Mouse (Mus musculus): ENCODE results near the gene Adamts18.
"Not testable (repeated sequence)": the region's sequence is repeated elsewhere in the genome, so short reads cannot be mapped to it uniquely, and the experiment has no call there.

Adamts18 gene

DNA sequence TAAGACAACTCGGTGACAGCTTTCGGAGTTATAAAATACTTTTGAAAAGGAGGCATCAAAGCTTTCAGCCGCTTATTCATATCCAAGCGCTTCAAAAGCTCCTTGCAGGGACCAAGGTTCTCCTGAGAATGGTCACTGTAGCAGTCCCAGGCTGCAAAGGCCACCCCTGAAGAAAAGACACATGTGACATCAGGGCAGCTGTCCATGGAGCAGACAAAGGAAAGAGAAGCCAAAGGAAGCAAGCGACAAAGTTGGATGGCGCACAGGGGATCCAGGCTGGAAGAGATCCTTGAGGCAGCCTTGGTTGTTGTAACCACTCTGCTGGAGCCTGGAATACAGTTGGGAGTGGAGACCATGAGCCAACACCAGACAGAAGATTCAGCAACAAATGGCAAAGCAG is 10.3 kb downstream of the Adamts18 start:
- DNase-seq (ENCODE audit: low read depth, low spot score), result no peak

- no peak for DNase-seq (ENCODE audit: low read depth, low spot score)
These were observed 11.0 kb downstream of the Adamts18 start for GRCm38 (mm10) chr8:113837570-113837915.

DNA sequence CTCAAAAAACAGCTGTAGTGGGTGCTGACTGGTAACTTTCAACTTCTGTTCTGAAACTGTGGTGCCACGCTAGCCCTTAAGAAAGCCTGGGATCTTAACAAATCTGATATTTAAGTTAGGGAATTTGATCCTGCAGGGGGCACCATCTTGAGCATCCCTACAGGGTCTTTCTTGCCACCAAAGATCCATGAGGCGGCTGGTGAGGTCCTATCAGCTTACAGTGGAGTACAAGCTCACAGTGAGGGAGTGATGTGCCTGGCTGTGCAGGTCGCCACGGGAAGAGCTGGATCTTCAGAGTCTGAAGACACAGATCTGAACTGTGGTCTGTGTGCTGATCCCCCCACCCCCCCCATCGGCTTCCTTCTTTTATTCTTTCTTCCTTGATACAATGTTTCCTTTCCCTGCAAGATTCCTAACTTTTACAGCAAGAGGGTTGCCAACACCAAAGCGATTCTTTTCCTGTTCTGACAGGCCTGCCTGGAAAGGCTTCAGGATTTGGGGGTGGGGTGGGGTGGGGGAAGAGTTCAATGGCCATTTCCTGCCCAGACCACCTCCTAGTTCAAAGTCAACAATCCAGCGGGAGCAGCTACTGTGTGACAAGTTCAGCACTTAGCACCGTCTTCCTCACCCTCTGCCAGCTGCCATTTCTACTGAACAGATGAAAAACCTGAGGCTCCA is 11.5 kb downstream of the Adamts18 start:
- no peak for DNase-seq (ENCODE audit: low read depth, low spot score)

- no peak for DNase-seq (ENCODE audit: low read depth, low spot score)
These were observed 14.9 kb downstream of the Adamts18 start for GRCm38 (mm10) chr8:113833644-113834043.

DNA sequence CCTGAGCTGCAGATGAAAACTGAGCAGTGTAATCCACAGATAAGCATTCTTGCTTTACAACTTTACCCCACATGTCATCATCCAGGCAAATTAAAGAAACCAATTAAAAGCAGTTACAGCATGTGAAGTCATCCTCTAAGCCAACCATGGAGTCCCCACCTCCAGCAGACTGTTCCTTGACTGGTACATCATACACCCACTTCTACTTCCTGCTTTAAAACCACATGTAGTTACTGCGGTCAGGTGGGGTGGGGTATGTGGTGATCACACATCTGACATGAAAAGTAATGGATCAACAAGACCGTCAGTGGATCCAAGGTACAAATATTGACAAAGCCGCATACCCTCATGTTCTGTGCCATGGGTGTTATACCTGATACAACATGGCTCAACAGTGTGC is 21.3 kb downstream of the Adamts18 start:
- DNase-seq (ENCODE audit: low read depth, low spot score), result no peak

GRCm38 (mm10) chr8:113820983-113821587 is 27.5 kb downstream of the Adamts18 start:
- no peak for DNase-seq (ENCODE audit: low read depth, low spot score)

GRCm38 (mm10) chr8:113813966-113814365 is 34.6 kb downstream of the Adamts18 start:
- no peak for DNase-seq (ENCODE audit: low read depth, low spot score)

GRCm38 (mm10) chr8:113811521-113811920 is 37.0 kb downstream of the Adamts18 start:
- DNase-seq (ENCODE audit: low read depth, low spot score), result no peak

DNA sequence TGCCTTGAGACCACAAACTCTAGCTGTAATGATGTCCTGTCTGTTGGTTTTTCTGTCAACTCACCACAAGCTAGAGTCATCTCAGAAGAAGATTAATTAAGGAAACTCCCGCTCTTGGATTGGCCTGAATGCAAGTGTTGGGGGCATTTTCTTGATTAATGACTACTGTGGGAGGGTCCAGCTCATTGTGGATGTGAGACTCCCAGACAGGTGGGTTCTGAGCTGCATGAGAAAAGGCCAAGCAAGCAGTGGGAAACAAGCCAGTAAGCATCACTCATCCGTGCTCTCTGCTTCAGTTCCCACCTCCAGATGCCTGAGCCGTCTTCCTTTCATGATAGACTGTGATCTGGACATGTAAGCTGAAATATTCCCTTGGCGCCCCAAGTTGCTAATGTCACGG is 38.6 kb downstream of the Adamts18 start:
- DNase-seq (ENCODE audit: low read depth, low spot score), result no peak

- DNase-seq (ENCODE audit: low read depth, low spot score), result no peak
These were observed 44.5 kb downstream of the Adamts18 start for GRCm38 (mm10) chr8:113803830-113804611.

- no peak for DNase-seq (ENCODE audit: low read depth, low spot score)
These were observed 47.0 kb downstream of the Adamts18 start for GRCm38 (mm10) chr8:113801551-113801950.

DNA sequence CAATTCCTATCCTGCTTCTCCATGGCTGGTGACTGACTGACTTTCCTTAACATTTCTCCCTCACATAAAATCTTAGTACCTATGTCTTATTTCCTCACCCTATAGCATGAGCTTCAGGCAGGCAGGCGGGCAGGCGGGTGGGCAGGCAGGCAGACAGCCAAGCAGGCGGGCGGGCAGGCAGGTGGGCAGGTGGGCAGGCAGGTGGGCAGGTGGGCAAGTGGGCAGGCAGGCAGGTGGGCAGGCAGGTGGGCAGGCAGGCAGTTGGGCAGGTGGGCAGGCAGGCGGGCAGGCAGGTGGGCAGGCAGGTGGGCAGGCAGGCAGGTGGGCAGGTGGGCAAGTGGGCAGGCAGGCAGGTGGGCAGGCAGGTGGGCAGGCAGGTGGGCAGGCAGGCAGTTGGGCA is 48.0 kb downstream of the Adamts18 start:
- DNase-seq (ENCODE audit: low read depth, low spot score), result not testable (repeated sequence)

DNA sequence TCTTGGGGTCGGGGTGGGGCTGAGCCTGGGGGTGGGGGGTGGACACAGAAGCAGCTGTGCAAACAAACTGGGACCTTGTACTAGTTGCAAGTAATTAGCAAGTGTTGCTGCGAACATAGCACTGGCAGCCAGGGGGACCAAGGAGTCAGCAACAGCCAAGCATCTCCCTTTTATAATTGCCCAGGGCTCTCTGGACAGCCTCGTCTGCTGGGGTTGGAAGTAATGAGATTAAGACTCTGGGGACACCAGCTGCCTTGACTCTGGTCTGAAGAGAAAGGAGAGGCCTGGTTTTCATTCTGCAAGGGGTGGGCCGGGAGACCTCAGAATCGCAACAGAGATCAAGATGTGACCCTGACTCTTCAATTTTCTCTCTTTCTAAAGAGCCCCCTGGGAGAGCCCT is 49.0 kb downstream of the Adamts18 start:
- DNase-seq (ENCODE audit: low read depth, low spot score), result no peak

- peak; percentile 25 for DNase-seq (ENCODE audit: low read depth, low spot score)
These were observed 56.7 kb downstream of the Adamts18 start for GRCm38 (mm10) chr8:113791856-113792255.

DNA sequence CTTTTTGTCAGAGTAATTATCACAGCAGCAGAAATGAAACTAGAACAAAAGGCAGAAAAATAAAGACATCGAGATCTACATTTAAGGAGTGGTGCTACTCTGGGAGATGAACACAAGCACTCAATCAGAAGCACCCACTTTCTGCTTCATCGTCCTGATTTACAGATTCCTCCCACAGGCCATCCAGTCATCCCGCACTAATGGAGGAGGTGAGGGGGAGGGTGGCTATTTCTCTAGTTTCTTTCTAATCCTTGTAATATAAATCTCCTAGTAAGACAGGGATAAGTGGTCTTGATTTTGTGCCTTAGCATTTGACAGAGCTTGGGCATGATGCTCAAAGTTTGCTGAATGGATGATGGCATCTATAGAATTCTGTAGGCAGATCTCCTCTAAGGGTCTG is 57.5 kb downstream of the Adamts18 start:
- no peak for DNase-seq (ENCODE audit: low read depth, low spot score)

DNA sequence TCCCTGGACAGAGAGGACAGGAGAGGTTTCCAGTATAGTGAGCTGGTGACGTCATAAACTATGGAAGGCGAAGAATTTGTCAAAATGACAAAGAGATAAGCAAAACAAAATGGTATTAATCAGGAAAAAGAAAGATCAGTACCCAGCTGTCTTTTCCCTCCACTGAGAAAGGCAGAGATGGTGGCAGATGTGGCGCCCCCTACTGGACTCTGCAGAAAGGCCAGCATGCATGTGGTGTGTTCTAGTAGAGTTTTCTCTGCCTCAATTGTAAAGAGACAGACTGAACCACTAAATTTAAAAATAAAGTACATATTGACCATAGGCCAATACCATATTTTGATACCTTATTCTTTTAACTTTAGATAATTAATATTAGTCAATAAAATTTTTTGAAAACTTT is 64.8 kb downstream of the Adamts18 start:
- no peak for DNase-seq (ENCODE audit: low read depth, low spot score)

GRCm38 (mm10) chr8:113781554-113781953 is 67.0 kb downstream of the Adamts18 start:
- no peak for DNase-seq (ENCODE audit: low read depth, low spot score)

DNA sequence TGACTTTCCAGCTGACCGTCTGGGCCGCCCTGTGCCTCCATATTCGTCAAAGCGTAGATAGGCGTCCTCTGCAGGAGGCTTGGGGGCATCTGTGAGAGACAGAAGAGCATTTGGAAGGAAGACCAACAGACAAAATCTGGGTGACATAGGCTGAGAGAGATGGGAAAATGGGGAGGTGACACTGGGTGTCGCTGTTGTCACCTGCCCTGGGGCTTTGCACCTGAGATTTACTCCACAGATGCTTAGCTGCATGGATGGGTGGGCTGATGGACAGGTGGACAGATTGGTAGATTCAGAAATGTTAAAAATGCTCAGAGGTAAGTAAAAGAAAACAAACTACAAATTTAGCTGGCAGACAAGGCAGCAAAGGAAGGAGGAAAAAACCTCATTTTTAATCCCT is 73.2 kb downstream of the Adamts18 start:
- no peak for DNase-seq (ENCODE audit: low read depth, low spot score)

DNA sequence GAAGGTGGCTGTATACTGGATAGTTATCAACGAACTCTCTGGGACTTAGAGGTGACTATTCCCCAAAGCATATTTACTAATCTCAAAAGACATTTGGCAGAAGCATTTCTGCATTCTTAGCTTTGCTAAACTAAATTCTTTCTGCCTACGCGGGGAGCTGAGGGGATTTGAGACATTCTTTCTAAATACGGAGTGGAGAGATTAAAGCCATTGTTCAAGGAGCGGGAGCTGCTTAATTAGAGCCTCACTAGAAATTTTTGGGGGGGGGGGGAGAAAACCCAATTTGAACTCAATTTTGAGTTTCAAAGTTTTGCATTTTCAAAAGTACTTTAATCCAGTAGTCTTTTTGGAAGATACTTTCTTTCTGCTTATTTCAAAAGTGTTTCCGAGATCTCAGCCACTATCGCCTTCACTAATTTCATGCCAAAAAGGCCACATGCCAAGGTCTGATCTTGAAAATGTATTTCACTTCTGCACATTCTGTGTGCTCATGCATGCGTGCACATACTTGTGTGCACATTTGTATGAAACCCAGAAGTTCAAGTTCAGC is 79.6 kb downstream of the Adamts18 start:
- no peak for DNase-seq (ENCODE audit: low read depth, low spot score)

- no peak for DNase-seq (ENCODE audit: low read depth, low spot score)
These were observed 83.4 kb downstream of the Adamts18 start for GRCm38 (mm10) chr8:113765121-113765520.

GRCm38 (mm10) chr8:113763592-113764355 is 84.8 kb downstream of the Adamts18 start:
- DNase-seq (ENCODE audit: low read depth, low spot score), result no peak

DNA sequence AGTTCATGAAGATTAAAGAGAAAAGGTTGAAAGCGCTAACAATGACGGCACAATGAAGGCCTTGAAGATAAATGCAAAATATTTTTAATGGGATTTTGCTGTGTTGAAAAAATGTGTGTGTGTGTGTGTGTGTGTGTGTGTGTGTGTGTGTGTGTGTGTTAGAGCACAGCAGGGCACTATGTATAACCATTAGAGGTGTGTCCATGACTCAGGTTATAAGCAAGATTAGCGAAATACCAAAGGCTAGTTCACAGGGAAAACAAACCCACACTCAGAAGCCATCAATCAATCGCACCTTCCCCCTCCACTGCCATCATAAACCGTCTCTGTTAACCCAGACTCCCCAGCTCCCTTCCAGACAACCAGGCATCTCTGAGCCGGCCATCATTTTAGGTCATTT is 86.4 kb downstream of the Adamts18 start:
- no peak for DNase-seq (ENCODE audit: low read depth, low spot score)

Data from R1 (cell line).